21 mouse cellular contexts compared by ENCODE assay signal in genomic region chr4:155772786-155773185, GRCm38 (mm10). TPM values are rescaled to one million over a fixed set of nuclear protein-coding genes. Genes with fewer than 3 reads are reported as not detected.
DNase-seq lines count a peak whose midpoint lies in the region; ATAC-seq and TF ChIP-seq lines count a peak whose summit lies in the region.
"Had no signal": no experiment of that assay in that cellular context is flagged by ENCODE, and none has a peak within 500 bp of the region (broad histone marks: within the 10 kb centered on the region; RNA-seq: fewer than 3 reads in every experiment).

No protein-coding gene starts in this region.

- peaks cover 17% of the 10 kb centered on the region for H3K4me1 ChIP-seq in forebrain, postnatal 0 days (ENCODE audit: insufficient read depth)
- H3K4me1 ChIP-seq in forebrain, embryonic 11.5 days (replicated peaks; ENCODE audit: control insufficient read depth, insufficient read depth, low read length) = peaks cover 11% of the 10 kb centered on the region; the same call in 1 of the 2 replicates
- peaks cover 11% of the 10 kb centered on the region for H3K4me1 ChIP-seq in kidney, postnatal 0 days (replicated peaks; ENCODE audit: insufficient read depth, low read length)
- peaks cover 21% of the 10 kb centered on the region for H3K4me1 ChIP-seq in neural tube, embryonic 12.5 days
- peaks cover 14% of the 10 kb centered on the region for H3K4me1 ChIP-seq in stomach, postnatal 0 days (replicated peaks; ENCODE audit: control insufficient read depth, insufficient read depth)

- no peak overlapping the region for H3K27ac ChIP-seq in forebrain, postnatal 0 days (ENCODE audit: low read depth, low read length)
- no peak overlapping the region for H3K27ac ChIP-seq in forebrain, embryonic 11.5 days (ENCODE audit: low read depth, low read length)
- H3K27ac ChIP-seq in kidney, postnatal 0 days = 0 out of 2 replicates have a peak overlapping the region, but pooled peaks have one; percentile 13
- no peak overlapping the region for H3K27ac ChIP-seq in neural tube, embryonic 12.5 days
- no peak overlapping the region for H3K27ac ChIP-seq in stomach, postnatal 0 days (replicated peaks)
- H3K27ac ChIP-seq: kidney, embryonic 15.5 days; liver, embryonic 15.5 days had no signal

- DNase-seq in forebrain, postnatal 0 days = no peak
- DNase-seq in forebrain, embryonic 11.5 days (ENCODE audit: low spot score) = no peak
- no peak for DNase-seq in kidney, postnatal 0 days (ENCODE audit: low spot score)
- no peak for DNase-seq in kidney, postnatal 36 days
- no peak for DNase-seq in neural tube, embryonic 10.5 days (ENCODE audit: extremely low spot score, low spot score)
- DNase-seq in stomach, postnatal 0 days (ENCODE audit: low spot score) = no peak
- DNase-seq in ovary, adult 18-20 months (ENCODE audit: low spot score) = no peak
- DNase-seq: adrenal gland, postnatal 25 days; cerebellum, postnatal 14 days; right cerebral cortex, postnatal 25 days; thymus, postnatal 4 days had no signal

- no peak overlapping the region for H3K9ac ChIP-seq in forebrain, postnatal 0 days
- no peak overlapping the region for H3K9ac ChIP-seq in forebrain, embryonic 11.5 days (ENCODE audit: low read length)
- no peak overlapping the region for H3K9ac ChIP-seq in kidney, postnatal 0 days (ENCODE audit: low read depth, low read length)
- H3K9ac ChIP-seq in neural tube, embryonic 12.5 days = no peak overlapping the region
- no peak overlapping the region for H3K9ac ChIP-seq in stomach, postnatal 0 days (ENCODE audit: low read length)
- H3K9ac ChIP-seq: kidney, embryonic 15.5 days; liver, embryonic 15.5 days had no signal

- no peaks in the 10 kb centered on the region for H3K36me3 ChIP-seq in forebrain, postnatal 0 days (ENCODE audit: insufficient read depth)
- H3K36me3 ChIP-seq in forebrain, embryonic 11.5 days (ENCODE audit: control insufficient read depth, insufficient read depth, low read length) = no peaks in the 10 kb centered on the region
- H3K36me3 ChIP-seq in kidney, postnatal 0 days (ENCODE audit: insufficient read depth, low read length) = no peaks in the 10 kb centered on the region
- no peaks in the 10 kb centered on the region for H3K36me3 ChIP-seq in neural tube, embryonic 12.5 days
- H3K36me3 ChIP-seq in stomach, postnatal 0 days (ENCODE audit: control insufficient read depth, insufficient read depth, low read length) = no peaks in the 10 kb centered on the region
- H3K36me3 ChIP-seq: kidney, embryonic 15.5 days; liver, embryonic 15.5 days had no signal

- peak overlapping the region; percentile 87; the same call in 1 of the 2 replicates for H3K4me2 ChIP-seq in forebrain, postnatal 0 days (ENCODE audit: low read depth)
- H3K4me2 ChIP-seq in forebrain, embryonic 11.5 days (ENCODE audit: low read depth, low read length, severe bottlenecking) = no peak overlapping the region
- H3K4me2 ChIP-seq in kidney, postnatal 0 days (ENCODE audit: low read length) = no peak overlapping the region
- H3K4me2 ChIP-seq in neural tube, embryonic 12.5 days (replicated peaks) = peak overlapping the region; percentile 67; the same call in 1 of the 2 replicates
- peak overlapping the region; percentile 83; the same call in 1 of the 2 replicates for H3K4me2 ChIP-seq in stomach, postnatal 0 days (replicated peaks; ENCODE audit: low read depth)
- H3K4me2 ChIP-seq: liver, embryonic 15.5 days had no signal

- ATAC-seq in forebrain, postnatal 0 days = no peak
- no peak for ATAC-seq in forebrain, embryonic 11.5 days (replicated peaks; ENCODE audit: low FRiP score)
- no peak for ATAC-seq in kidney, postnatal 0 days (replicated peaks; ENCODE audit: low FRiP score, low read depth)
- ATAC-seq in neural tube, embryonic 12.5 days (ENCODE audit: low FRiP score, low read depth) = no peak
- no peak for ATAC-seq in stomach, postnatal 0 days (ENCODE audit: low FRiP score, low TSS enrichment)
- ATAC-seq: lung, postnatal 0 days had no signal

- H3K9me3 ChIP-seq in forebrain, postnatal 0 days (ENCODE audit: low read length) = no peaks in the 10 kb centered on the region
- no peaks in the 10 kb centered on the region for H3K9me3 ChIP-seq in forebrain, embryonic 11.5 days (ENCODE audit: control insufficient read depth, low read length)
- no peaks in the 10 kb centered on the region for H3K9me3 ChIP-seq in kidney, postnatal 0 days (replicated peaks; ENCODE audit: low read length)
- no peaks in the 10 kb centered on the region for H3K9me3 ChIP-seq in neural tube, embryonic 12.5 days
- no peaks in the 10 kb centered on the region for H3K9me3 ChIP-seq in stomach, postnatal 0 days (ENCODE audit: control insufficient read depth, low read length)
- H3K9me3 ChIP-seq: kidney, embryonic 15.5 days; liver, embryonic 15.5 days had no signal

- no peak for TF ChIP-seq EP300 in stomach, postnatal 0 days (optimal IDR thresholded peaks at IDR 0.05)

- no peaks in the 10 kb centered on the region for H3K27me3 ChIP-seq in forebrain, postnatal 0 days (ENCODE audit: insufficient read depth, low read length)
- peaks cover 9% of the 10 kb centered on the region for H3K27me3 ChIP-seq in forebrain, embryonic 11.5 days (ENCODE audit: control insufficient read depth, insufficient read depth, low read length)
- no peaks in the 10 kb centered on the region; the same call in 1 of the 2 replicates for H3K27me3 ChIP-seq in kidney, postnatal 0 days (ENCODE audit: insufficient read depth, low read length)
- H3K27me3 ChIP-seq in neural tube, embryonic 12.5 days (replicated peaks) = peaks cover 26% of the 10 kb centered on the region
- H3K27me3 ChIP-seq in stomach, postnatal 0 days (ENCODE audit: control insufficient read depth, insufficient read depth, low read length) = no peaks in the 10 kb centered on the region; the same call in 1 of the 2 replicates

- no peak overlapping the region for H3K4me3 ChIP-seq in forebrain, postnatal 0 days (ENCODE audit: low read depth, low read length)
- no peak overlapping the region for H3K4me3 ChIP-seq in forebrain, embryonic 11.5 days (ENCODE audit: low read depth, low read length)
- H3K4me3 ChIP-seq in kidney, postnatal 0 days (replicated peaks; ENCODE audit: low read depth, low read length) = no peak overlapping the region
- H3K4me3 ChIP-seq in neural tube, embryonic 12.5 days = no peak overlapping the region
- no peak overlapping the region for H3K4me3 ChIP-seq in stomach, postnatal 0 days (ENCODE audit: low read depth, low read length)
- H3K4me3 ChIP-seq: liver, embryonic 15.5 days had no signal

- no peak for TF ChIP-seq CTCF in forebrain, postnatal 0 days (IDR thresholded peaks at IDR 0.05; ENCODE audit: low read depth)
- no peak for TF ChIP-seq CTCF in kidney, postnatal 0 days (IDR thresholded peaks at IDR 0.05; ENCODE audit: low read depth)
- no peak for TF ChIP-seq CTCF in stomach, postnatal 0 days (IDR thresholded peaks at IDR 0.05; ENCODE audit: low read depth)

- 85% methylated on average over 13 of the region's 13 CpGs for WGBS in forebrain, postnatal 0 days
- 86% methylated on average over 13 of the region's 13 CpGs for WGBS in forebrain, embryonic 11.5 days
- WGBS in kidney, postnatal 0 days = 89% methylated on average over 13 of the region's 13 CpGs
- 89% methylated on average over 13 of the region's 13 CpGs for WGBS in neural tube, embryonic 12.5 days
- WGBS in stomach, postnatal 0 days = 87% methylated on average over 13 of the region's 13 CpGs

RNA-seq across cellular contexts. Expression of gene Vwa1, which starts 1.7 kb away (rescaled TPM):
- 27.9 and 29.6 TPM in 2 replicates for total RNA-seq in forebrain, postnatal 0 days (2014; rRNA removed)
- polyA plus RNA-seq in forebrain, postnatal 0 days (2015; fragmentation: Nextera tagmentation; extraction: Ambion mirVana) = 22.9 and 24.8 TPM in 2 replicates
- polyA plus RNA-seq in forebrain, embryonic 11.5 days (2014; fragmentation: Nextera tagmentation; extraction: Ambion mirVana) = 10.0 and 10.6 TPM in 2 replicates
- 14.8 and 16.4 TPM in 2 replicates for polyA plus RNA-seq in kidney, postnatal 0 days (2015; fragmentation: Nextera tagmentation; extraction: Ambion mirVana)
- 16.6 and 17.9 TPM in 2 replicates for polyA plus RNA-seq in neural tube, embryonic 12.5 days (2016; fragmentation: Nextera tagmentation; extraction: Ambion mirVana)
- 30.0 and 32.3 TPM in 2 replicates for polyA plus RNA-seq in stomach, postnatal 0 days (2015; fragmentation: Nextera tagmentation; extraction: Ambion mirVana)

RNA-seq across cellular contexts. Expression of gene Atad3a, which starts 11.9 kb away (rescaled TPM):
- 72.3 and 79.2 TPM in 2 replicates for total RNA-seq in forebrain, postnatal 0 days (2014; rRNA removed)
- polyA plus RNA-seq in forebrain, postnatal 0 days (2015; fragmentation: Nextera tagmentation; extraction: Ambion mirVana) = 61.3 and 68.6 TPM in 2 replicates
- polyA plus RNA-seq in forebrain, embryonic 11.5 days (2014; fragmentation: Nextera tagmentation; extraction: Ambion mirVana) = 104 and 115 TPM in 2 replicates
- 92.1 and 92.2 TPM in 2 replicates for polyA plus RNA-seq in kidney, postnatal 0 days (2015; fragmentation: Nextera tagmentation; extraction: Ambion mirVana)
- 85.2 and 90.7 TPM in 2 replicates for polyA plus RNA-seq in neural tube, embryonic 12.5 days (2016; fragmentation: Nextera tagmentation; extraction: Ambion mirVana)
- 48.8 and 55.1 TPM in 2 replicates for polyA plus RNA-seq in stomach, postnatal 0 days (2015; fragmentation: Nextera tagmentation; extraction: Ambion mirVana)

RNA-seq across cellular contexts. Expression of gene Tmem88b, which starts 12.9 kb away (rescaled TPM):
- total RNA-seq in forebrain, postnatal 0 days (2014; rRNA removed) = 0.14 and 0.38 TPM in 2 replicates
- 0.24 and 0.38 TPM in 2 replicates for polyA plus RNA-seq in forebrain, postnatal 0 days (2015; fragmentation: Nextera tagmentation; extraction: Ambion mirVana)
- polyA plus RNA-seq in forebrain, embryonic 11.5 days (2014; fragmentation: Nextera tagmentation; extraction: Ambion mirVana) = 0.15 and 0.43 TPM in 2 replicates
- polyA plus RNA-seq in kidney, postnatal 0 days (2015; fragmentation: Nextera tagmentation; extraction: Ambion mirVana) = 0.16 and 0.22 TPM in 2 replicates
- 0.56 and 0.86 TPM in 2 replicates for polyA plus RNA-seq in neural tube, embryonic 12.5 days (2016; fragmentation: Nextera tagmentation; extraction: Ambion mirVana)
- 0.13 and 0.27 TPM in 2 replicates for polyA plus RNA-seq in stomach, postnatal 0 days (2015; fragmentation: Nextera tagmentation; extraction: Ambion mirVana)

RNA-seq across cellular contexts. Expression of gene Ankrd65, which starts 17.5 kb away (rescaled TPM):
- total RNA-seq in forebrain, postnatal 0 days (2014; rRNA removed) = not detected in 2 replicates
- polyA plus RNA-seq in forebrain, postnatal 0 days (2015; fragmentation: Nextera tagmentation; extraction: Ambion mirVana) = not detected in 2 replicates
- polyA plus RNA-seq in forebrain, embryonic 11.5 days (2014; fragmentation: Nextera tagmentation; extraction: Ambion mirVana) = not detected in 2 replicates
- 0.28 and 0.29 TPM in 2 replicates for polyA plus RNA-seq in kidney, postnatal 0 days (2015; fragmentation: Nextera tagmentation; extraction: Ambion mirVana)
- not detected in 2 replicates for polyA plus RNA-seq in neural tube, embryonic 12.5 days (2016; fragmentation: Nextera tagmentation; extraction: Ambion mirVana)
- 0.10 and 0.13 TPM in 2 replicates for polyA plus RNA-seq in stomach, postnatal 0 days (2015; fragmentation: Nextera tagmentation; extraction: Ambion mirVana)
- total RNA-seq: adrenal gland, postnatal 25 days; gastrocnemius, adult 8-10 months; heart, adult 8-10 months; megakaryocyte-erythroid progenitor cell, adult 5-6 weeks had no signal
- polyA plus RNA-seq: C2C12; heart, embryonic 16.5 days; limb, embryonic 14.5 days had no signal

RNA-seq across cellular contexts. Expression of gene Mrpl20, which starts 29.9 kb away (rescaled TPM):
- 134 and 220 TPM in 2 replicates for total RNA-seq in forebrain, postnatal 0 days (2014; rRNA removed)
- 304 and 396 TPM in 2 replicates for polyA plus RNA-seq in forebrain, postnatal 0 days (2015; fragmentation: Nextera tagmentation; extraction: Ambion mirVana)
- 203 and 223 TPM in 2 replicates for polyA plus RNA-seq in forebrain, embryonic 11.5 days (2014; fragmentation: Nextera tagmentation; extraction: Ambion mirVana)
- 283 and 294 TPM in 2 replicates for polyA plus RNA-seq in kidney, postnatal 0 days (2015; fragmentation: Nextera tagmentation; extraction: Ambion mirVana)
- polyA plus RNA-seq in neural tube, embryonic 12.5 days (2016; fragmentation: Nextera tagmentation; extraction: Ambion mirVana) = 226 and 242 TPM in 2 replicates
- 230 and 240 TPM in 2 replicates for polyA plus RNA-seq in stomach, postnatal 0 days (2015; fragmentation: Nextera tagmentation; extraction: Ambion mirVana)

Comparison
In these comparisons a context has a peak if more than half of its experiments do, and no peak if none do; other contexts are left out.
1. H3K4me2 ChIP-seq: peak in forebrain, postnatal 0 days (single experiment), neural tube, embryonic 12.5 days (single experiment) and stomach, postnatal 0 days (single experiment); none in forebrain, embryonic 11.5 days (single experiment) and kidney, postnatal 0 days (single experiment).